Mouse (Mus musculus): ENCODE results near the gene Anks3. TPM values are rescaled to one million over a fixed set of nuclear protein-coding genes. Genes with fewer than 3 reads are reported as not detected.

The Anks3 gene
- polyA plus RNA-seq, 1 experiment from 2014 or later: 13.0 TPM

DNA sequence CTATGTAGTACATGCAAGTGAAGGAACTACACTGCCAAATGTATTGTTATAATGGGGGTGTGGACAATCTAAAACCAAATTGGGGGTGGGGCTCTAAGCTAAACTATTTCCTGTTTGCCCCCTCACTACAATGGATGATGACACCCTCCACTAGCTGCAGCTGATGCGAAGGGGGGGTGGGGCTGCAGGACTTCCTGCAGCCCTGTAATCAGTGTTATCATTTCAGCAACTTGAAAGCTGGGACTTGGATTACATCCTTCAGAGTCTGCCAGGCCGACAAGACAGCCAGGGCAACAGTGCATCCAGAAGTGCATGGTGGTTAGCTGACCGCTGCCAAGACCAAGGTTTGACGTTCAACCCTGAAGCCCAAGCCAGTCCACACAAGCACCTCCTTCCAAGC, 7.6 kb upstream of the Anks3 start:
- no peak for DNase-seq
- H3K9ac ChIP-seq (replicated peaks): 0 out of 2 replicates have a peak overlapping the region, but pooled peaks have one; percentile 19
- ATAC-seq: peak; percentile 25; the same call in 1 of the 2 replicates
- no peak for TF ChIP-seq EP300 (IDR thresholded peaks at IDR 0.05; ENCODE audit: low read depth)
- TF ChIP-seq CTCF (IDR thresholded peaks at IDR 0.05; ENCODE audit: low read depth): no peak
- 51% methylated on average over 4 of the region's 4 CpGs for WGBS (ENCODE audit: insufficient replicate concordance)
- H3K4me2 ChIP-seq (ENCODE audit: low read depth, low read length): no peak overlapping the region
- no peaks in the 10 kb centered on the region for H3K36me3 ChIP-seq (replicated peaks; ENCODE audit: insufficient read depth, low read length)
- no peaks in the 10 kb centered on the region for H3K9me3 ChIP-seq (ENCODE audit: low read length)
- H3K27me3 ChIP-seq (ENCODE audit: insufficient read depth, low read length): no peaks in the 10 kb centered on the region
- no peak overlapping the region for H3K27ac ChIP-seq (ENCODE audit: low read depth)
- no peaks in the 10 kb centered on the region; the same call in 1 of the 2 replicates for H3K4me1 ChIP-seq (ENCODE audit: insufficient read depth)
- no peak overlapping the region for H3K4me3 ChIP-seq (ENCODE audit: low read depth, low read length)

DNA sequence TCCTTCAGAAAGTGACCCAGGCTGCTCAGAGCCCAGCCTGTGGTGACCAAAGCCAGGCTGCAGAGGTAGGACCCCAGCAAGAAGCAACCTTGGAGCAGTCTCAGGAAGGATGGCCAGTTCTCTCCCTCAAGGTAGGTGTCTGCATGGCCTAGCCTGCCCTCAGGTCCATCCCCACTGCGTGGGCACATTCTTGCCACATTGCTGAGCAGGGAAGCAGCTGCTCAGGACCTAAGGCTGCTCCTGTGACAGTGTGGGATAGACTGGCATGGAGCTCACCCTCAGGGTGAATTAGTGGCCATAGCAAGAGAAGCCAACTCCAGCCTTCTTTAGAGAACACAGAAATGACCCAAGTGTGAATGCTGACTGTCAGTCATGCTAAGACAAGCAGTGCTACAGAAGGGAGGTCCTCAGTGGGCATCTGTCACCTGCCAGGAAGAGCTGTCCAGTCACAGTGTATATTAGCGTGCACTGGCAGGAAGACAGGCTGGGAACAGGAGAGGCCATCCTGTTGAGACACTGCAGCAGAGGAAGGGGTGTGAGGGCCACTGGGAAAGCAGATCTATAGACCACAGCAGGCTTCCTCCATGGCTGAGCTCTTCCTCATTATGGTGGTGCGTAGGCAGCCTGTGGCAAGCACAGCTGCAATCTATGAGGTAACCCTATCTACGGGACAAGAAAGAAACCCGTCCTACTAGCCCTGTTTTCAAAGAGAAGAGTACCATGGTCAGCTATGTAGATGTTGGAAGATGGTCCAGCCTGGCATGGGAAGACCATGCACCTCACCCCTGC, 5.2 kb upstream of the Anks3 start:
- WGBS (ENCODE audit: insufficient replicate concordance): 43% methylated on average over 5 of the region's 5 CpGs
- DNase-seq: peak; percentile 47

DNA sequence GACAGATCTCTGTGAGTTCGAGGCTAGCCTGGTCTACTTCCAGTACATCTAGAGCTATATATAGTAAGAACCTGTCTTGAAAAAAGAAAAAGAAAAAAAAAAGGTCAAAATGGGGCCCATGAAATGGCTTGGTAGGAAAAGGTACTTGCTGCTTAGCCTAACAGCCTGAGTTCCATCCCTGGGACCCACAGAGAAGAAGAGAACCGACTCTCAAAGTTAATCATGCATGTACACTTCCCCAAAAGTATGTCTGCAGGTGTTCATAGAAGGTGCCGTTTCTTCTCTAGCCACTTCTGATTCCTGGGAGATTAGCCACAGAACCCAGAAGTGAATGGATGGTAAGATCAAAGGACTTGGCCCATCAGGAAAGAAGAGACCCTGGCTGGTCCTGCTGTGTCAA, 4.4 kb upstream of the Anks3 start:
- H3K27ac ChIP-seq (ENCODE audit: low read depth): peak overlapping the region; percentile 68; the same call in 1 of the 2 replicates
- WGBS (ENCODE audit: insufficient replicate concordance): 70% methylated on average over 3 of the region's 3 CpGs

More for the DNA sequence above, 5.2 kb upstream of the Anks3 start:
- Histone ChIP-seq H3K9ac (replicated peaks) (no peak overlapping the region), H3K36me3 (replicated peaks; ENCODE audit: insufficient read depth, low read length) (no peaks in the 10 kb centered on the region), H3K4me1 (ENCODE audit: insufficient read depth) (peaks cover 6% of the 10 kb centered on the region; the same call in 1 of the 2 replicates), H3K9me3 (ENCODE audit: low read length) (no peaks in the 10 kb centered on the region), H3K4me3 (ENCODE audit: low read depth, low read length) (no peak overlapping the region), H3K27ac (ENCODE audit: low read depth) (peak overlapping the region; percentile 68), H3K4me2 (ENCODE audit: low read depth, low read length) (0 out of 2 replicates have a peak overlapping the region, but pooled peaks have one; percentile 2), H3K27me3 (ENCODE audit: insufficient read depth, low read length) (no peaks in the 10 kb centered on the region)
- TF ChIP-seq EP300 (IDR thresholded peaks at IDR 0.05; ENCODE audit: low read depth) (no peak), CTCF (IDR thresholded peaks at IDR 0.05; ENCODE audit: low read depth) (no peak)
- ATAC-seq: peak; percentile 39

DNA sequence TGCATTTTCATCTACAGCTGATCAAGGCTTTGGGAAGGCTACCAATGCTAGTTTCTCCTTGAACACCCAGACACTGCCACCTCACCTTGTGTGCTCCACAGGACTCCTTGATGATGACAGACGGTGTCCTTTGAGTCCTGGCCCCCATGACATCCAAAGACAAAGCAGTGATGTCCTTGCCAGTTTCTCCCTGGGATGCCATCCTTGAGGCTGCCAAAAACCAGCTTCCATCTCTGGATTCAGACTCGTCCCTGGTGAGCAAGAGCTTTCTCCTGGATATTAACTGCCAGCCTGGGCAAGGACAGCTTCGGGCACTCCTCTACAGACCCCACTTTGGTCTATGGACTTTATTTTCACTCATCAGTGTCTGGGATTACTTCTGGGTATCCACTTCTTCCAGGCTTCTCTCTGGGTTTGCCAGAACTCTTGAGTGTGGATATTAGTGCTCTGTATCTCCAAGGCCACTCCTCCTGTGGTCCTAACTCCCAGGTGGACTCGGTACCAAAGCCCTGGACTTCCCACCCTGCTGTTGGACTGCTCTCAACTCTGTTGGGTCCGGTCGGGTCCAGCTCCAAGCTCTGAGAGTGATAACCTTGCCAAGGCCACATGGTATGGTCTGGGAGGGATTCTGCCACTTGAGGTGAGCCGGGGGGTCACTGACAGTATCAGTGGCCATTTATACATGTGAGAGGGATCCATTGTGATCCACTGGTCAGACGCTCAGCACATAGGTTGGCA, 1.6 kb upstream of the Anks3 start:
- peaks cover 16% of the 10 kb centered on the region for H3K4me1 ChIP-seq (ENCODE audit: insufficient read depth)
- H3K9ac ChIP-seq (replicated peaks): no peak overlapping the region
- no peaks in the 10 kb centered on the region for H3K36me3 ChIP-seq (replicated peaks; ENCODE audit: insufficient read depth, low read length)
- peak overlapping the region; percentile 94 for H3K4me2 ChIP-seq (ENCODE audit: low read depth, low read length)
- no peak overlapping the region for H3K27ac ChIP-seq (ENCODE audit: low read depth)
- WGBS (ENCODE audit: insufficient replicate concordance): 76% methylated on average over 8 of the region's 8 CpGs
- no peaks in the 10 kb centered on the region for H3K27me3 ChIP-seq (ENCODE audit: insufficient read depth, low read length)
- DNase-seq (no peak), ATAC-seq (no peak)
- no peak overlapping the region for H3K4me3 ChIP-seq (ENCODE audit: low read depth, low read length)
- TF ChIP-seq CTCF (IDR thresholded peaks at IDR 0.05; ENCODE audit: low read depth) (no peak), EP300 (IDR thresholded peaks at IDR 0.05; ENCODE audit: low read depth) (no peak)
- H3K9me3 ChIP-seq (ENCODE audit: low read length): no peaks in the 10 kb centered on the region

More for the DNA sequence above, 4.4 kb upstream of the Anks3 start:
- H3K9me3 ChIP-seq (ENCODE audit: low read length): no peaks in the 10 kb centered on the region
- H3K4me1 ChIP-seq (ENCODE audit: insufficient read depth): peaks cover 7% of the 10 kb centered on the region; the same call in 1 of the 2 replicates
- H3K27me3 ChIP-seq (ENCODE audit: insufficient read depth, low read length): no peaks in the 10 kb centered on the region
- H3K36me3 ChIP-seq (replicated peaks; ENCODE audit: insufficient read depth, low read length): no peaks in the 10 kb centered on the region
- H3K4me3 ChIP-seq (ENCODE audit: low read depth, low read length): no peak overlapping the region
- ATAC-seq (no peak), DNase-seq (no peak)
- H3K4me2 ChIP-seq (ENCODE audit: low read depth, low read length): no peak overlapping the region
- no peak overlapping the region for H3K9ac ChIP-seq (replicated peaks)
- TF ChIP-seq EP300 (IDR thresholded peaks at IDR 0.05; ENCODE audit: low read depth) (no peak), CTCF (IDR thresholded peaks at IDR 0.05; ENCODE audit: low read depth) (no peak)

DNA sequence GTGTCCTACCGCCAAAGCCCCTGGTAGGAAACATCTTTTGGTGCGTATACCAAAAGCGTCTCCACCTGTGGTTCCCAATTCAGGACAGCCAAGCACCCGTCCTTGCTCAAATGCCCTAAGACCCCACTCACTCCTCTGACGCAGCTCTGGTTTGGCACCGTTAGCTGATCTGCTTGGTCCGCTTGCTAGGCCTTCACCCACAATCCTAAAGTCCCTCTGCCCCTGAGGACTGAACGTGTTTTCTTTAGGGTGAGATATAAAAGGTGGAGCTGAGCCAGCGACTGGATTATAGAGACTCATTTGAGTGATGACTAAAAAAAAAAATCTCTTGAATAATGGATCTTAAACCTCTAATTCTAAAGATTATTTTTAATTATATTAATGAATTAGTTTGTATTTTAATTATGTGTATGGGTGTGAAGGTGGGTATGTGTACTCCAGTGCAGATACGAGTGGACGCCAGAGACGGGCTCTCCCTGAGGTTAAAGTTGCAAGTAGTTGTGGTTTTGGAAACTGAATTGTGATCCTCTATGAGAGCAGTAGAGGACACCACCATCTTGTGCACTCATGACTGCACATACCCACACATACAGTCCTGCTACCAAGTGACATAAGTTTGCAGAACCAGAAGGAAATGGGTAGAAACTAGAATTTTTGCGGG, 856 bp upstream of the Anks3 start:
- DNase-seq: no peak
- Histone ChIP-seq H3K4me2 (ENCODE audit: low read depth, low read length) (peak overlapping the region; percentile 94), H3K36me3 (replicated peaks; ENCODE audit: insufficient read depth, low read length) (no peaks in the 10 kb centered on the region), H3K9ac (replicated peaks) (peak overlapping the region; percentile 84), H3K9me3 (ENCODE audit: low read length) (no peaks in the 10 kb centered on the region), H3K4me3 (ENCODE audit: low read depth, low read length) (peak overlapping the region; percentile 87), H3K27me3 (ENCODE audit: insufficient read depth, low read length) (no peaks in the 10 kb centered on the region), H3K4me1 (ENCODE audit: insufficient read depth) (peaks cover 16% of the 10 kb centered on the region), H3K27ac (ENCODE audit: low read depth) (peak overlapping the region; percentile 91)
- TF ChIP-seq CTCF (IDR thresholded peaks at IDR 0.05; ENCODE audit: low read depth): no peak
- TF ChIP-seq EP300 (IDR thresholded peaks at IDR 0.05; ENCODE audit: low read depth): no peak
- WGBS (ENCODE audit: insufficient replicate concordance): 12% methylated on average over 13 of the region's 13 CpGs
- no peak for ATAC-seq
